Mouse (Mus musculus) embryo, embryonic 10.5 days (tissue): ENCODE measurements around the gene Ubald1.

Experiments used
- DNase-seq: peaks from one replicate; pipeline ENCODE4 v3.0.0-alpha.2; 2015; ENCODE audit warnings: low spot score

The Ubald1 gene

GRCm38 (mm10) chr16:4880136-4880825 lies at the start of gene Ubald1:
Gene Ubald1 (minus strand): TSS chr16:4880315.
- peak; percentile 99 for DNase-seq

GRCm38 (mm10) chr16:4928474-4928873 lies 48.4 kb upstream of the Ubald1 start:
- no peak for DNase-seq

GRCm38 (mm10) chr16:4927967-4928366 lies 47.9 kb upstream of the Ubald1 start:
- DNase-seq, result no peak

GRCm38 (mm10) chr16:4923996-4924395 lies 43.9 kb upstream of the Ubald1 start:
- no peak for DNase-seq

GRCm38 (mm10) chr16:4922481-4922880 lies 42.4 kb upstream of the Ubald1 start:
- DNase-seq, result no peak

GRCm38 (mm10) chr16:4920556-4920955 lies 40.4 kb upstream of the Ubald1 start:
- DNase-seq, result no peak

- no peak for DNase-seq
These were observed 36.5 kb upstream of the Ubald1 start for GRCm38 (mm10) chr16:4916608-4917007.

GRCm38 (mm10) chr16:4915931-4916330 lies 35.8 kb upstream of the Ubald1 start:
- DNase-seq, result no peak

- DNase-seq, result peak; percentile 89
These were observed 33.9 kb upstream of the Ubald1 start for GRCm38 (mm10) chr16:4913783-4914735.

- DNase-seq, result peak; percentile 10
These were observed 33.0 kb upstream of the Ubald1 start for GRCm38 (mm10) chr16:4912907-4913782.

- no peak for DNase-seq
These were observed 32.0 kb upstream of the Ubald1 start for GRCm38 (mm10) chr16:4912074-4912648.

GRCm38 (mm10) chr16:4910758-4911157 lies 30.6 kb upstream of the Ubald1 start:
- DNase-seq, result no peak

- no peak for DNase-seq
These were observed 29.6 kb upstream of the Ubald1 start for GRCm38 (mm10) chr16:4909745-4910144.

- no peak for DNase-seq
These were observed 27.9 kb upstream of the Ubald1 start for GRCm38 (mm10) chr16:4907972-4908371.

- DNase-seq, result no peak
These were observed 27.3 kb upstream of the Ubald1 start for GRCm38 (mm10) chr16:4907386-4907785.

GRCm38 (mm10) chr16:4906559-4906958 lies 26.4 kb upstream of the Ubald1 start:
- no peak for DNase-seq

GRCm38 (mm10) chr16:4905591-4905990 lies 25.5 kb upstream of the Ubald1 start:
- DNase-seq, result peak; percentile 19

GRCm38 (mm10) chr16:4904878-4905277 lies 24.8 kb upstream of the Ubald1 start:
- DNase-seq, result no peak

GRCm38 (mm10) chr16:4903491-4904102 lies 23.5 kb upstream of the Ubald1 start:
- DNase-seq, result no peak

- no peak for DNase-seq
These were observed 22.3 kb upstream of the Ubald1 start for GRCm38 (mm10) chr16:4902390-4902789.

GRCm38 (mm10) chr16:4901167-4901566 lies 21.1 kb upstream of the Ubald1 start:
- DNase-seq, result no peak
